Mouse (Mus musculus): ENCODE data around the gene Gstt3. TPM values are rescaled to one million over a fixed set of nuclear protein-coding genes. Genes with fewer than 3 reads are reported as not detected.
A peak's percentile ranks its signal among the peaks of the same experiment; 100 is the strongest.

The Gstt3 gene
- total and polyA plus RNA-seq, 3 experiments = 72.3 to 163 (median 109) TPM

DNA sequence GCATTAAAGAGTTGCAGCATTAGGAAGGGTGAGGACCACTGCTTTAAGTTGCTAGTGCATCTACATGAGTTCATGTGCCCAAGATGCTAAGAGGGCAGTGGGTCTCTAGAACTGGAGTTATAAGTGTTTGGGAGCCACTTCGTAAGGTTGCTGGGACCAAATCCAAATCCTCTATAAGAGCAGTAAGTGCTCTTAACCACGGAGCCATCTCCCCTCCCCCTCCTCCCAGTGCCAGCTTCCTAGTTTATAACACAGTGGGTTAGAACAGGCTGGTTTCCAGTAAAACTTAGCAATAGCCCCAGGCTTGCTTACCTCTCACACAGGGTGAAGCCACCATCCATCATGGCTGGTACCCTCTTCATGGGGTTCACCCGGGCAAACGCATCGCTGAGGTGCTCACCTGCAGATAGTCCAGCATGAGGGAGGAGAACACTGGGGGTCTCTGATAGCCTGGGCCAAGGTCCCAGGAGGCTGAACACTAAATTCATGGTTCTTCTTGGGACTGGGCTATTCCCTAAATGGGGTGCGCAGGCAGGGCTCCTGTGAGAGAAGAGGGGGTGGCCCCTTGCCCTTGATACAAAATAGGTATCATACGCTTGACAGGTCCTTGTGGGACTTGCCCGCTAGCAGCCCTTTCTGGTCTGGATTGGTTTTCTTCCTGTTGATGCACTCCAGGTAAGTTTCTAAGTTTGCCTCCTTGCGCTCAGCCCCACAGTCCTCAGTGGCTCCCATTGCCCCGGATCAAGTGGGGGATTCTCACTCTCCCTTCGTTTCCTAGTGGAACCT is 15.7 kb upstream of the Gstt3 start:
- peak overlapping the region; percentile 83 for H3K4me2 ChIP-seq (ENCODE audit: insufficient read depth, low read depth, poor library complexity, severe bottlenecking)
- no peak for DNase-seq (ENCODE audit: extremely low read depth)
- H3K9ac ChIP-seq (ENCODE audit: insufficient read depth, low read depth) = peak overlapping the region; percentile 45
- dilution Hi-C loops (cut with MboI; ENCODE audit: extremely low pct_ligation_motif_present, extremely low pct_unique_long_range_greater_than_20kb, low sequenced_read_pairs) (no loop called here), in situ Hi-C loops (cut with MboI; ENCODE audit: low pct_ligation_motif_present, low pct_unique_long_range_greater_than_20kb, low sequenced_read_pairs) (no loop called here)
- peaks cover 2% of the 10 kb centered on the region; the same call in 1 of the 2 replicates for H3K79me2 ChIP-seq (replicated peaks; ENCODE audit: control insufficient read depth, extremely low read depth, insufficient read depth, poor library complexity, severe bottlenecking)
- no peaks in the 10 kb centered on the region for H3K27me3 ChIP-seq (replicated peaks)
- H3K4me3 ChIP-seq (replicated peaks in 1 of 3; ENCODE audit: low read depth in 2 of 3, low read length in 2 of 3, poor library complexity in 1 of 3) = peak overlapping the region in 2 of 3 experiments; percentile 21 to 54
- no peaks in the 10 kb centered on the region for H3K36me3 ChIP-seq (replicated peaks in 1 of 2; ENCODE audit: control insufficient read depth in 1 of 2, insufficient read depth in 1 of 2, low read length in 1 of 2)
- H3K27ac ChIP-seq (ENCODE audit: insufficient read depth, low read depth) = peak overlapping the region; percentile 38
- H3K4me1 ChIP-seq (ENCODE audit: control insufficient read depth in 1 of 2, insufficient read depth in 2 of 2) = peaks cover 17 to 22% of the 10 kb centered on the region in 2 experiments
- H3K9me3 ChIP-seq (replicated peaks; ENCODE audit: low read length) = no peaks in the 10 kb centered on the region
- no peak for TF ChIP-seq SIN3A (IDR thresholded peaks at IDR 0.05; ENCODE audit: low read length)
- no peak for TF ChIP-seq MEF2A (IDR thresholded peaks at IDR 0.05; ENCODE audit: borderline replicate concordance, low read depth, low read length)
- no peak for TF ChIP-seq ZKSCAN1 (IDR thresholded peaks at IDR 0.05; ENCODE audit: borderline replicate concordance, low read depth, low read length)
- TF ChIP-seq NELFE (IDR thresholded peaks at IDR 0.05; ENCODE audit: low read depth, low read length) = no peak
- TF ChIP-seq PAX5 (IDR thresholded peaks at IDR 0.05; ENCODE audit: low read length) = no peak
- TF ChIP-seq JUND (conservative IDR thresholded peaks at IDR 0.05; ENCODE audit: low read depth, low read length) = no peak
- TF ChIP-seq MAFK (IDR thresholded peaks at IDR 0.05; ENCODE audit: insufficient replicate concordance, low read length) = no peak
- TF ChIP-seq MYC (IDR thresholded peaks at IDR 0.05; ENCODE audit: low read depth, low read length) = 0 out of 2 replicates have a peak, but pooled peaks have one; percentile 11
- no peak for TF ChIP-seq ZC3H11A (IDR thresholded peaks at IDR 0.05; ENCODE audit: low read depth, low read length)
- TF ChIP-seq UBTF (IDR thresholded peaks at IDR 0.05; ENCODE audit: low read depth, low read length) = no peak
- TF ChIP-seq ELF1 (IDR thresholded peaks at IDR 0.05; ENCODE audit: low read depth, low read length) = no peak
- 0 out of 2 replicates have a peak, but pooled peaks have one; percentile 27 for TF ChIP-seq MAZ (IDR thresholded peaks at IDR 0.05; ENCODE audit: low read depth, low read length)
- no peak for TF ChIP-seq CTCF (conservative IDR thresholded peaks at IDR 0.05 in 1 of 2, IDR thresholded peaks at IDR 0.05 in 1 of 2; ENCODE audit: low read depth in 2 of 2, low read length in 2 of 2)
- TF ChIP-seq TBP (conservative IDR thresholded peaks at IDR 0.05; ENCODE audit: low read depth, low read length) = no peak

DNA sequence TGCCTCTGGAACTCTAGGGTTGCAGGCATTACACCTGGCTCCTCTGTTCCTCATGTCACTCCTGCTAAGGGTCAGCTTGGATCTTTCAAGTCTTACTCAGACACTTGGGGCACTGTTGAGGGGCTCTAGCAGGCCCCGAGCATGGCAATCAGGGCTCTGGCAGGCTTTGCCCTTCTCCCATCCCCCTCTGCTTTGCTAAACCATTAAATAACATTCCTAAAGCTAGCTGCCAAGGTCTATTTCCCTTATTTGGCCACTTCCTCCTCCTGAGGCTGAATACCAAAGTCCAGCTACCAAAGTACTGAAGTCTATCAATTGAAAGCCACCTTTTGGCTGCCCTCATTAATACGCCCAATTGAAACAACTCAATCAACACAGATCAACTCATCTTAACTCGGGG is 13.7 kb upstream of the Gstt3 start:
- Histone ChIP-seq H3K4me1 (ENCODE audit: control insufficient read depth in 1 of 2, insufficient read depth in 2 of 2) (peaks cover 17 to 34% of the 10 kb centered on the region in 2 experiments), H3K79me2 (replicated peaks; ENCODE audit: control insufficient read depth, extremely low read depth, insufficient read depth, poor library complexity, severe bottlenecking) (peaks cover 2% of the 10 kb centered on the region; the same call in 1 of the 2 replicates), H3K27ac (ENCODE audit: insufficient read depth, low read depth) (peak overlapping the region; percentile 45), H3K4me2 (ENCODE audit: insufficient read depth, low read depth, poor library complexity, severe bottlenecking) (peak overlapping the region; percentile 23; the same call in 1 of the 2 replicates), H3K27me3 (replicated peaks) (no peaks in the 10 kb centered on the region), H3K9ac (ENCODE audit: insufficient read depth, low read depth) (peak overlapping the region; percentile 15; the same call in 1 of the 2 replicates), H3K36me3 (replicated peaks in 1 of 2; ENCODE audit: control insufficient read depth in 1 of 2, insufficient read depth in 1 of 2, low read length in 1 of 2) (no peaks in the 10 kb centered on the region), H3K9me3 (replicated peaks; ENCODE audit: low read length) (no peaks in the 10 kb centered on the region), H3K4me3 (replicated peaks in 1 of 3; ENCODE audit: low read depth in 2 of 3, low read length in 2 of 3, poor library complexity in 1 of 3) (no peak overlapping the region)
- TF ChIP-seq CHD2 (IDR thresholded peaks at IDR 0.05; ENCODE audit: low read length) (no peak), CTCF (conservative IDR thresholded peaks at IDR 0.05 in 1 of 2, IDR thresholded peaks at IDR 0.05 in 1 of 2; ENCODE audit: low read depth in 2 of 2, low read length in 2 of 2) (peak in 1 of 2 experiments; percentile 24; a peak in 2 of 4 replicates), NRF1 (IDR thresholded peaks at IDR 0.05; ENCODE audit: low read depth, low read length) (0 out of 2 replicates have a peak, but pooled peaks have one; percentile 10)
- DNase-seq (ENCODE audit: extremely low read depth) = no peak
- dilution Hi-C loops (cut with MboI; ENCODE audit: extremely low pct_ligation_motif_present, extremely low pct_unique_long_range_greater_than_20kb, low sequenced_read_pairs) (no loop called here), in situ Hi-C loops (cut with MboI; ENCODE audit: low pct_ligation_motif_present, low pct_unique_long_range_greater_than_20kb, low sequenced_read_pairs) (no loop called here)
